Mouse (Mus musculus) limb, embryonic 14.5 days (tissue): Measurements from ENCODE around the gene Spata18. TPM values are rescaled to one million over a fixed set of nuclear protein-coding genes. Genes with fewer than 3 reads are reported as not detected.

Experiments
- ATAC-seq: fragments of 200-750 bp; cut with Nextera tagmentation; 2 replicates; pipeline ENCODE4 v1.8.0; 2017; ENCODE audit warnings: low read depth, moderate number of reproducible peaks, moderate TSS enrichment; ENCODE audit not compliant: low FRiP score
- DNase-seq: peaks from one replicate; pipeline ENCODE4 v3.0.0-alpha.2; 2015; ENCODE audit warnings: low spot score
- H3K27ac ChIP-seq: fragments of 300-500 bp; sonication (generic); replicated peaks from 2 replicates; pipeline ENCODE4 v1.5.1; 2014; ENCODE audit warnings: low read depth, mild to moderate bottlenecking, low read length, moderate library complexity, mixed read lengths
- H3K27me3 ChIP-seq: fragments of 300-500 bp; sonication (generic); 2 replicates; pipeline ENCODE4 v1.6.1; 2014; ENCODE audit warnings: low read length, mixed read lengths; ENCODE audit not compliant: control insufficient read depth, insufficient read depth
- H3K36me3 ChIP-seq: fragments of 300-500 bp; sonication (generic); 2 replicates; pipeline ENCODE4 v1.6.1; 2014; ENCODE audit warnings: mild to moderate bottlenecking, low read length, moderate library complexity, mixed read lengths; ENCODE audit not compliant: control insufficient read depth, insufficient read depth
- H3K4me1 ChIP-seq: fragments of 300-500 bp; sonication (generic); 2 replicates; pipeline ENCODE4 v1.6.1; 2014; ENCODE audit warnings: antibody characterized with exemption, low read length, mixed read lengths; ENCODE audit not compliant: control insufficient read depth, insufficient read depth
- H3K4me2 ChIP-seq: fragments of 300-500 bp; sonication (generic); replicated peaks from 2 replicates; pipeline ENCODE4 v1.6.1; 2014; ENCODE audit warnings: low read depth, mild to moderate bottlenecking, low read length, moderate library complexity; ENCODE audit not compliant: severe bottlenecking
- H3K4me3 ChIP-seq: fragments of 300-500 bp; sonication (generic); replicated peaks from 2 replicates; pipeline ENCODE4 v1.5.1; 2014; ENCODE audit warnings: low read length
- H3K9ac ChIP-seq: fragments of 300-500 bp; sonication (generic); 2 replicates; pipeline ENCODE4 v1.6.1; 2014; ENCODE audit warnings: mild to moderate bottlenecking, low read depth, low read length, moderate library complexity; ENCODE audit not compliant: severe bottlenecking
- H3K9me3 ChIP-seq: fragments of 300-500 bp; sonication (generic); 2 replicates; pipeline ENCODE4 v1.6.1; 2016; ENCODE audit warnings: low read length; ENCODE audit not compliant: control insufficient read depth
- POLR2A ChIP-seq: fragments of 200-500 bp; IDR thresholded peaks from 2 replicates; pipeline ENCODE4 v1.8.0; 2012; ENCODE audit warnings: inconsistent platforms, mild to moderate bottlenecking, moderate library complexity, borderline replicate concordance; ENCODE audit not compliant: insufficient read depth, insufficient read length; ENCODE audit errors: extremely low read depth
- WGBS: fragments of 180-500 bp; shearing (Covaris S2); extraction: QIAGEN DNeasy Blood & Tissue Kit; methylation state at CpG from one replicate; pipeline ENCODE4 v1.1.7; 2014; 5-methylcytosine and 5-hydroxymethylcytosine counted together
- polyA plus RNA-seq, 2 experiments: library from polyadenylated mRNA; depleted of rRNA in 1 of 2; stranded (reverse) in 1 of 2; unstranded in 1 of 2; fragments of >200 nt; fragmentation: Nextera tagmentation in 1 of 2; extraction: Ambion mirVana in 1 of 2; gene quantifications; 2 replicates each; pipeline versions ENCODE4 v1.2.1 to v1.2.3; 2012 to 2014

Spata18 gene
- polyA plus RNA-seq (2012; rRNA removed) (2.0 and 2.5 TPM in 2 replicates), polyA plus RNA-seq (2014; fragmentation: Nextera tagmentation; extraction: Ambion mirVana) (1.4 and 1.8 TPM in 2 replicates)

- Histone ChIP-seq H3K27ac (no peak within 1 kb of the TSS), H3K9ac (peak within 1 kb of the TSS; percentile 57), H3K36me3 (no peaks in the 10 kb centered on the region), H3K4me1 (peaks cover 15% of the 10 kb centered on the region), H3K4me2 (peak within 1 kb of the TSS; percentile 100), H3K4me3 (peak within 1 kb of the TSS; percentile 54), H3K27me3 (peaks cover 30% of the 10 kb centered on the region), H3K9me3 (no peaks in the 10 kb centered on the region)
- peak; percentile 24 for DNase-seq
- no peak for TF ChIP-seq POLR2A
- WGBS, result 1% methylated on average over 53 of the region's 57 CpGs
- peak; percentile 10; the same call in 1 of the 2 replicates for ATAC-seq
Observed at GRCm38 (mm10) chr5:73651061-73651854, at the start of gene Spata18. TSS of gene Spata18 (plus strand) at chr5:73651379.

GRCm38 (mm10) chr5:73602865-73603264, 48.3 kb upstream of the Spata18 start:
- WGBS, result 73% methylated on average over 3 of the region's 3 CpGs
- Histone ChIP-seq H3K27me3 (no peaks in the 10 kb centered on the region), H3K4me1 (no peaks in the 10 kb centered on the region)

GRCm38 (mm10) chr5:73604542-73604941, 46.6 kb upstream of the Spata18 start:
- Histone ChIP-seq H3K36me3 (no peaks in the 10 kb centered on the region), H3K9ac (no peak overlapping the region), H3K4me3 (no peak overlapping the region), H3K4me1 (no peaks in the 10 kb centered on the region), H3K4me2 (no peak overlapping the region), H3K9me3 (no peaks in the 10 kb centered on the region), H3K27me3 (no peaks in the 10 kb centered on the region), H3K27ac (no peak overlapping the region)
- ATAC-seq (no peak), DNase-seq (no peak)
- no peak for TF ChIP-seq POLR2A
- 83% methylated on average over 6 of the region's 6 CpGs for WGBS

More at GRCm38 (mm10) chr5:73602865-73603264, 48.3 kb upstream of the Spata18 start:
- ATAC-seq (no peak), DNase-seq (no peak)
- Histone ChIP-seq H3K4me2 (no peak overlapping the region), H3K9me3 (no peaks in the 10 kb centered on the region), H3K27ac (no peak overlapping the region), H3K9ac (no peak overlapping the region), H3K36me3 (no peaks in the 10 kb centered on the region), H3K4me3 (no peak overlapping the region)
- TF ChIP-seq POLR2A, result no peak

- Histone ChIP-seq H3K4me2 (no peak overlapping the region), H3K4me1 (no peaks in the 10 kb centered on the region), H3K4me3 (no peak overlapping the region), H3K27me3 (no peaks in the 10 kb centered on the region), H3K27ac (no peak overlapping the region), H3K9me3 (no peaks in the 10 kb centered on the region), H3K9ac (no peak overlapping the region), H3K36me3 (no peaks in the 10 kb centered on the region)
- 80% methylated on average over 6 of the region's 6 CpGs for WGBS
- ATAC-seq (no peak), DNase-seq (no peak)
- TF ChIP-seq POLR2A, result no peak
Observed at GRCm38 (mm10) chr5:73604964-73605363, 46.2 kb upstream of the Spata18 start.

- no peak for DNase-seq
- no peak for TF ChIP-seq POLR2A
- Histone ChIP-seq H3K4me1 (no peaks in the 10 kb centered on the region), H3K9ac (no peak overlapping the region), H3K27ac (no peak overlapping the region), H3K9me3 (no peaks in the 10 kb centered on the region), H3K27me3 (no peaks in the 10 kb centered on the region), H3K4me2 (no peak overlapping the region), H3K36me3 (no peaks in the 10 kb centered on the region), H3K4me3 (no peak overlapping the region)
- 93% methylated on average over 4 of the region's 4 CpGs for WGBS
- no peak for ATAC-seq
Observed at GRCm38 (mm10) chr5:73611071-73611470, 40.1 kb upstream of the Spata18 start.
